Mouse (Mus musculus) layer of hippocampus, adult 18-20 months (tissue): ENCODE results near the gene Bdkrb1. TPM values are rescaled to one million over a fixed set of nuclear protein-coding genes. Genes with fewer than 3 reads are reported as not detected.

Source experiments
- DNase-seq, 2 experiments: peaks; one replicate each; pipeline ENCODE4 v3.0.0; 2022; ENCODE audit warnings: low spot score in 2 of 2
- total RNA-seq, 2 experiments: library from RNA; stranded (reverse); gene quantifications; 2 replicates each; pipeline ENCODE4 v1.2.3; 2021

Bdkrb1 gene
- total RNA-seq, 2 experiments from 2014 or later = not detected

GRCm38 (mm10) chr12:105597135-105597534 lies 5.8 kb upstream of the Bdkrb1 start:
- DNase-seq = no peak

- DNase-seq = no peak
Measured at GRCm38 (mm10) chr12:105598503-105598902, 4.4 kb upstream of the Bdkrb1 start.

GRCm38 (mm10) chr12:105599098-105599497 lies 3.8 kb upstream of the Bdkrb1 start:
- DNase-seq = no peak

- DNase-seq = no peak
Measured at GRCm38 (mm10) chr12:105601586-105601985, 1.3 kb upstream of the Bdkrb1 start.

- DNase-seq = no peak
Measured at GRCm38 (mm10) chr12:105603904-105604303, 1.0 kb downstream of the Bdkrb1 start.

GRCm38 (mm10) chr12:105605212-105605611 lies 2.3 kb downstream of the Bdkrb1 start:
- DNase-seq = no peak

- DNase-seq = no peak
Measured at GRCm38 (mm10) chr12:105606881-105607280, 4.0 kb downstream of the Bdkrb1 start.

- DNase-seq = no peak
Measured at GRCm38 (mm10) chr12:105611045-105611444, 8.2 kb downstream of the Bdkrb1 start.

- DNase-seq = peak; percentile 52 to 68
Measured at GRCm38 (mm10) chr12:105611748-105612147, 8.9 kb downstream of the Bdkrb1 start.

GRCm38 (mm10) chr12:105613559-105613958 lies 10.7 kb downstream of the Bdkrb1 start:
- no peak for DNase-seq

GRCm38 (mm10) chr12:105622048-105622447 lies 19.2 kb downstream of the Bdkrb1 start:
- no peak for DNase-seq

- no peak for DNase-seq
Measured at GRCm38 (mm10) chr12:105622981-105623539, 20.2 kb downstream of the Bdkrb1 start.

- peak; percentile 21 to 59 for DNase-seq
Measured at GRCm38 (mm10) chr12:105625798-105626197, 22.9 kb downstream of the Bdkrb1 start.

GRCm38 (mm10) chr12:105634374-105635067 lies 31.6 kb downstream of the Bdkrb1 start:
- DNase-seq = no peak

GRCm38 (mm10) chr12:105636551-105636950 lies 33.7 kb downstream of the Bdkrb1 start:
- DNase-seq = no peak

GRCm38 (mm10) chr12:105637554-105637953 lies 34.7 kb downstream of the Bdkrb1 start:
- no peak for DNase-seq

GRCm38 (mm10) chr12:105642770-105643321 lies 40.0 kb downstream of the Bdkrb1 start:
- DNase-seq = no peak

Other genes starting within 250 kb of the Bdkrb1 start
- 100 to 1,000 TPM; 108 to 114 TPM for gene D430019H16Rik, start 149.2 kb upstream of the Bdkrb1 start, total RNA-seq
- 1 to 10 TPM in 1 of 2 experiments, under 1 TPM in 1; 0.62 to 1.2 TPM for gene Bdkrb2, start 39.9 kb upstream of the Bdkrb1 start, total RNA-seq
- gene Gskip, start 81.7 kb downstream of the Bdkrb1 start, total RNA-seq = 10 to 100 TPM; 29.5 to 30.3 TPM
- gene Atg2b, start 82.1 kb downstream of the Bdkrb1 start, total RNA-seq = 10 to 100 TPM; 45.4 to 46.0 TPM
- 1 to 10 TPM; 1.7 to 2.5 TPM for gene Ak7, start 102.9 kb downstream of the Bdkrb1 start, total RNA-seq
- 100 to 1,000 TPM; 163 to 164 TPM for gene Papola, start 181.6 kb downstream of the Bdkrb1 start, total RNA-seq